Mouse (Mus musculus) ovary, postnatal 36 days (tissue): ENCODE results near the gene Nr1h5.

Experiments
- DNase-seq: peaks from one replicate; pipeline ENCODE4 v3.0.0; 2022; ENCODE audit warnings: low spot score, mixed read lengths

Gene Nr1h5

DNA sequence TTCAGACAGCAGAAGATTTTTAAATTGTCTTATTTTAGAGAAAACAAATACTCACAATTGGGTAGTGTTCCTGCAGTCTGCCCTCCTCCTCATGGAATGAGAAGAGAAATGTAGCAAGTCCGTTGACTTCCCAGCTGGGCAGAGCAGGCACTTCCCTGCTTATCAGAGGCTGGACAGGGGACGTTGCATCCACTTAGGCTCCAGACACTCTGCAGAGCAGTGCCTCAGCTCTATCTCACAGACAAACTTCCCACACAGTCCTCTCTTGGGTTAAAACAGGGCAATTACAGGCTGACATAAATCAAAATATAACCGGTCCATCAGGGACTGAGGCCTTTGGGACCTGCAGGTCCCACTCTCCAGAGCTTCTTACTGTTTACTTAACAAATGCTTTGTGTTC is at the start of gene Nr1h5:
Gene Nr1h5, minus strand, starts transcription at position 101 of the 400 bp plus-strand sequence.
- no peak for DNase-seq

DNA sequence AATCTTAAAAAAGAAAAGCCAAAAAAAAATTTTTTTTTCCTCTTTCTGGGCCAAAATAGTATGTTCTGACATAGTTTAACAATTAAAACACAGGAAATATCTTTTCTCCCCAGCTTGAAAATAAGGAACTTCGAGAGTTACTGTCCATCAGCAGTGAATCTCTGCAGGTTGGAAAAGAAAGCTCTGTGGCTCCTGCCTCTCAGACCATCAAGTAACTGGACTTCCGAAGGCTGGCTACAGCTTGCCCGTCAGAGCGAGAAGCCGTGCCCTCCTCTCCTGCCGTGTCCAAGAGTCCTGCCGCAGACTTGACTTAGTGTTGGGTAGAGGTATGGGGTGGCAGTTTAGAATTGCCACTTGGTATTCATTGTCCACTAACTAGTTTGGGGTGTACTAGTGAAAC is 37.7 kb upstream of the Nr1h5 start:
- DNase-seq, result no peak

DNA sequence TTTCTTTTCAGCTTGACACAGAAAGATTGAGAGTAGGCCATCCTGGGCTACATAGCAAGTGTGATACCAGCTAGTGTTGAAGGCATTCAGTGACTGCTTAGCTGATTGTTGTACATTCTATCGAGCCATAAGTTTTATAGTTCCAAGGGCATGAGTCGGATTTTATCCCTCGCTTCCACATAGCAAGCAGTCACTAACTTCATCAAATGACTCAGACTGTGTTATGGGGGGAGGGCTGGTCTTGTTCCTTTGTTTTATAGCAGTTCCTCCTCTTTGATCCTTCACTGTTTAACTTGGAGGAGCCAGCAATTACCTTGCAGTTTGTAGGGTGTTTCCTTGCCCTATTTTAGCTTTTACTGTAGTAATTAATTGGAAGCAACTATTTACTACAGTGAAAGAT is 33.7 kb upstream of the Nr1h5 start:
- no peak for DNase-seq

DNA sequence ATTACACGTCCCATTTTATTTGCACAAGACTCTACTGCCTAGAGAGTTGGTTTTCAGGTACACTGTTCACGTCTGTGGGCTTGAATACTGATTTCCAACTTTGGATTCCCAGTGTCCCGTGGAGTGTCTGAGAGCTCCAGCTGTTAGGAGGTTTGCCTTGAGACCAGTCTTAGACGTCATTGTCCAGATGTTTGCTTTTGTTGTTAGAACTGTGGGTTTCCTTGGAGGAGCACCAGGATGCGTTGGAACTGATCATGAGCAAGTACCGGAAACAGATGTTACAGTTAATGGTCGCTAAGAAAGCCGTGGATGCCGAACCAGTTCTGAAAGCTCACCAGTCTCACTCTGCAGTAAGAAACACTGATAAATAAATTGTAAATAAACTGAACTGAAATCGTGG is 33.1 kb upstream of the Nr1h5 start:
- DNase-seq, result no peak

DNA sequence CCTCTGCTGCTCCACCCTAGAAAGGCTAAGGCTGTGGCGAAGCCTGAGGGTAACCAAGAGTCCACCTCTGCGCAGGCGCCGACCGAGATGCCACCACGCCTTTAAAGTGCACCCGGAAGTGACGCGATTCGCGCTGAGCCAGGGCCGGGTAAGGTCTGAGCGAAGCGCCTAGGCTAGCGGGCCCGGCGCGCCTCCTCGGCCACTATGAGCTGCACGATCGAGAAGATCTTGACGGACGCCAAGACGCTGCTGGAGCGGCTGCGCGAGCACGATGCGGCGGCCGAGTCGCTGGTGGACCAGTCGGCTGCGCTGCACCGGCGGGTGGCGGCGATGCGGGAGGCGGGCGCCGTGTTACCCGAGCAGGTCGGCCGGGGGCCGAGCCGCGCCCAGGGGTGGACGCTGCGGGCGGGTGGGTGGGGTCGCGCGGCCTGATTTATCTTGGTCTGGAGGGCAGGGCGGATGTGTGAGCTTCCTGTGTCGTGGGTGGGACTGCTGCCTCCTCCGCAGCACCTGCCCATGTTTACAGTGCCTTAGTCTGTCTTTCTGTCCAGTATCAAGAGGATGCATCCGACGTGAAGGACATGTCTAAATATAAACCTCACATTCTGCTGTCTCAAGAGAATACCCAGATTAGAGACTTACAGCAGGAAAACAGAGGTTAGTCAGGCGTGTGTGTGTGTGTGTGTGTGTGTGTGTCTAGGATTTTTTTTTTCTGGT is 31.8 kb upstream of the Nr1h5 start, which contains the start of gene Sike1:
Gene Sike1, plus strand, starts transcription at position 104 of the 717 bp plus-strand sequence.
- peak; percentile 93 for DNase-seq

DNA sequence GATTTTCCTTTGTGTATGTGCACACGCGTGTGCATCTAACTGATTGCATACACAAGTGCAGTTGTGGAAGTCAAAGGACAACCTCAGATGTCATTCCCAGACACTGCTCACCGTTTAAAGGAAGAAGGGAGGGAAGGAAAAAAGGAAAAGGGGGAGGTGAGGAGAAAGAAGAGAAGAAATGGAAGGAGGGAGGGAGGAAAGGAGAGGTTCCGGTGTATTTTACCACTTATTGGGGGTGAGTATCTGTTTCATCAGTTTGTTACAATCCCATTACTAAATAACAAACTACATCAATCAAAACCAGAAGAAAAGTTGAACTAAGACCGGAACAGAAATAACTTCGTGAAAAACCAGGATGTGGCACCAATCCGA is 31.3 kb upstream of the Nr1h5 start:
- no peak for DNase-seq

DNA sequence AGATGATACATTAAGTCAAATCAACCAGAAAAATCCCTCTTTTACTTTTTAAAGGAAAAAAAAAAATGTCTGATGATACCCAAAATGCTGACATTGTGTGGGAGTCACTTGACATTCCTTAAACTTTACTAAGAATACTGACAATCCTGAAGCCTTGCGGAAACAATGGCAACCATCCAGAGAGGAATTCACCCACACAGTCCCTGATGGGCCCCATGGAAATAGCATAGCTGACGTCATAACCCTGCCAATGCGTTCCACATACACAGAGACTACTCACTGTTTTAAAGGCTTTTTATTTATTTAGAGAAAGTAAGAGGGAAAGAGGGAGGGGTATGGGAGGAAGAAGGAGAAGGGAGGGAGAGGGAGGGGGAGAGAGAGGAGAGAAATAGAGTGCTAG is 29.0 kb upstream of the Nr1h5 start:
- DNase-seq, result no peak

DNA sequence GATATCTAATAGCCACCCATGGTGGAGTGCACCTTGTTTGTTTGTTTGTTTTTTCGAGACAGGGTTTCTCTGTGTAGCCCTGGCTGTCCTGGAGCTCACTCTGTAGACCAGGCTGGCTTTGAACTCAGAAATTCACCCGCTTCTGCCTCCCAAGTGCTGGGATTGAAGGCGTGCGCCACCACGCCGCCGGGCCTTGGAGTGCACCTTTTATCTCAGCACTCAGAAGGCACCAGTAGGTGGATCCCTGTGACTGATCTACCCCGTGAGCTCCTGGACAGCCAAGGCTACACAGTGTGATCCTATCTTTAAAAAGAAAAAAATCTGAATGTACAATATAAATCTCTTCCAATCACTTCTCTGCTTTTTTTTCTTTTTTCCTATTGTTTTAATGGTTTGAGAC is 27.1 kb upstream of the Nr1h5 start:
- no peak for DNase-seq

DNA sequence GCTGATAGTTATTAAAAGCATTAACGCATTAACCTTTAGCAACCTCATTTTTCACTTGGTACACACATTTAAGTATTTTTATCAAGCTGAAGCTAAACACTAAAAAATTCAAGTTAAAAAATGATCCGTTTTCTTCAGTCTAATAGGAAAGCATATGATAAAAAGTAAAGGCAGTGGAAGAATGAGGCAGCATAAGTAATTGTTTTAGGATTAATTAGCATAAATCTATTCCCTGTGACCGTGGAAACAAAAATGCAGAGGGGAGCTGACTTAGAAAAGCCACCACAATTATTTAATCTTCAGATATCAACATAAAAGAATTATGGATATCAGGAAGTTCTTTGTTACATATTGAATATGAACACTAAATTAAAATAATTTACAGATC is 16.4 kb upstream of the Nr1h5 start:
- DNase-seq, result no peak

DNA sequence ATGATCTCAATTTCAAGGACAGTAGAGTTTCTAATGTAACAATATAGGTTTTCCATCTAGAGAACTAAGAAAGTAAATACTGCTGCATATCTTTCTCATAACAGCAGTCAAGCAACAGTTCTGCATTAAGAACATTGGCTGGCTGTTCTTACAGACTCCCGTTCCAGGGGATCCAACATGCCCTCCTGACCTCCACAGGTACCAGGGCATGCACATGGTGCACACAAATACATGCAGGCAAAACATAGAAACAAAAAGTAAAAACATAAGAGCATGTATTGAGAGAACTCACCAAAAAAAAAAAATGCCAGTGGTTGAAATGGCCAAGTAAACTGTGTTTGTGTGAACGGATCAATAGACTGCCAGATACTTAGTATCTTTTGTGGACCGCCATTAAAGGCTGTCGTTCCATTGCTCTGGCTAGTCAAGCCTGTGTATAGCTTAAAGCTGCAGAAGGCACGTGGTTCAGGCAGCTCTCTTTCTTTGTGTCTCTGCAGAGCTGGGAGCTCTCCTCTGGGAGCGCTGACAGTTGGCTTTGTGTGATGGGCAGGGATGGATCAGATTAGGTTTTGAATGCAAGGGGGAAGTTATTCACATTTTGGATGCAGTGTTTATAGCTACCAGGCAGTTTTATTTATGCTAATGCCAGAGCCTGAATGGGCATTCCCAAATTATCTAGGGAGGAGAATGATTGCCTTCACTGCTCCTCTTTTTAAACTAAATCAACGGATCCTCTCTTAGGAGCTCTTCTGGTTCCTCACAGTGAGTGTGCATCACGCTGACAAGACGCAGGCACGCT is 15.8 kb upstream of the Nr1h5 start:
- DNase-seq, result no peak

DNA sequence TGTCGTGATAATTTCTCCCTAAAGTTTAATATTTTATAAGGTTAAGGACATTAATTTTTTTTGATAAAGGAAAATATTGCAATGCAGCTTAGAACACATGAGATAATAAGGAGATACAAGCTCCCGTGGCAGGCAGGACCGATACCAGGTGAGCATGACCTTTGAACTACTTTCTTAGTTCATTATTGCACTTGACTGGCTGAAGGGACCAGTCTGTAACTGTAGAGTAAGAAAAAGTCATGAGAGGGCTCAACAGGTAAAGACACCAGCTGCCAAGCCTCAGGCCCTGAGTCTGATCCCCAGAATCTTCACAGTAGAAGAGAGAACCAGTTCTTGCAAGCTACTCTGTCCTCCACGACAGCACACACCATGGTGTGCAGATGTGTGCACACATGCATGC is 13.0 kb upstream of the Nr1h5 start:
- no peak for DNase-seq

DNA sequence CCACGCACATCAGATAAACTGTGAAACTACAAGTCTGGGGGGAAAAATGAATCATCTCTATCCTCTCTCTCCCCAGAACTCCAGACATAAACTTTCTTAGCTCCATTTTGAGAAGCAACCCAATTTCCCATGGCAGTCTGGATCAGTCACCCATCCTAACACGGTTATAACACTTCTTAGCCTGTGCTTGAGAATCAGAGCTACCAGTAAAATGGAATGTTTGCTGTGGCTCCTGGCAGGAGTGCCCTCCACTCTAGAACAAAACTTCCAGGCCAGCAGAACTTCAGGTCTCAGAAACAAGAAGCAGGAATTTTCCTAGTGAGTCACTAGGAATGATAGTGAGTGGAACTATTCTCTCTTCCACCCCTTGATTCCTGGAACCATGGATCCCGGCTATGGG is 6.6 kb upstream of the Nr1h5 start:
- DNase-seq, result no peak

DNA sequence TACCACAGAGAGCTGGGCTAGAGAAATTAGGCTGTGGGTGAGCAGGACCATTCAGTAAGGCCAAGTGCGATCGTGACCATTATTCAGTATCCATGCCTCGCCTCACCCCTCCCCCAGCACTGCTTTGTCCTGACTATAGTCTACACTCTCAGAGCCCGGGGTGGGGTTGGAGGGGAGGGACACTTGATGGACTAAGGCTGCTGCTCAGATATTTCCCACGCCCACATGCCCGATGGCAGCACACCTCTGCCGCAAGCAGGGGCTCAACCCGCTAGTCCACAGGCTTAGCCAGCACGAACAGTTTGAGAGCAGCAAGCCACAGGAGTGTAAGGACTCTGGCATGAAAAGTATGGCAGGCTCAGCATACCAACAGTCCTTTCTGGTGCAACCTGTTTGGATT is 6.1 kb upstream of the Nr1h5 start:
- DNase-seq, result no peak

DNA sequence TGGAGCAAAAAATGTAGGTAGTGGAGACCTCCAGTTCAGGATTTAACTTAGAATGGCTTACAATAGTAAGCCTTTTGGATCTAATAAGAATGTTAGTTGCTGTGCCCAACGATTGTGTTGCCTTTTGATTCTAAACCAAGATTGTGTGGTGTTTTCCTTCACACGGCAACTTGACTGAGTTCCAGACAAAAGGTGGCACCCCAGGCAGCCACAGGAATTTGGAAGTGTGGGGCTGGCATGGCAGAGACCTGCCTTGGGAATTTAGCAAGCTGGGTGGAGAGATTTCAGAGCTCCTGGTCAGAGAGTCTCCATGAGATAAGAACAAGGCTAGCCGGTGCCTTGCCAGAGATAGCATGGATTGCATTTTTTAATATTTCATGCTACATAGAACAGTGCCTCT is 8.3 kb downstream of the Nr1h5 start:
- no peak for DNase-seq

DNA sequence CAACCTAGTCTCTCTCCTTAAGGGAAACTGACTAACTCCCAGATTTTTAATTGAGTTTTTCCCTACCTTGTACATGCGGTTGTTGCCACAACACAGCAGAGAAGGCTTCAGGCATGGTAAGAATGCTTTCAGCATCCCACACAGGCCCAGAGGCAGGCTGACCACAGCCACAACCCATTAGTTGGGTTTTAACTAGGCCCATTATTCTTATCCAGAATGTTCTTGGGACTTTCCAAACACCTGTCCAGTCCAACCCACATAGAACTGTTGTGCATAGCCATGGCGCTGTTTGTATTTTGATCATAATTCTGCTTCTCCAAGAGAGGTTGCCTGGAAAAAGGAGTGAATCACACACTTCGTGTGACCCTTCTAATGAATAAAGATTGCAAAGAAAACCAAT is 8.8 kb downstream of the Nr1h5 start:
- no peak for DNase-seq

DNA sequence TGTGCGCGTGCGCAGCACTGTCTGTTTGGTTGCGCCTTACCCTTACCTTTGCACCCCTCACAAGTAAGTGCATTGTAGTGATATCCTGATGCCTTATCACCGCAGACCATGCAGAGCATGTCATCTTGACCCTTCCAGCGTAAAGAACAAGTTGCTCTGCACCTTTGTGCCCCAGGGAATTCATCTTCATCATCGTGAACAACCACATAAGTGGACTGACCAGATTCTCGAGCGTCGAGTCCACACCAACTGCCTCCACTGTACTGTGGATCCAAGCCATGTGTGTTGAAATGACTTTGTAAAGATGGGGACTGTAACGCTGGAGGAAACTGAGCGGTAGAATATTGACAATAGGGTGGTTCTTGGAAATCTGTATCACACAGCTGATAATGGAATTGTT is 9.5 kb downstream of the Nr1h5 start:
- no peak for DNase-seq

DNA sequence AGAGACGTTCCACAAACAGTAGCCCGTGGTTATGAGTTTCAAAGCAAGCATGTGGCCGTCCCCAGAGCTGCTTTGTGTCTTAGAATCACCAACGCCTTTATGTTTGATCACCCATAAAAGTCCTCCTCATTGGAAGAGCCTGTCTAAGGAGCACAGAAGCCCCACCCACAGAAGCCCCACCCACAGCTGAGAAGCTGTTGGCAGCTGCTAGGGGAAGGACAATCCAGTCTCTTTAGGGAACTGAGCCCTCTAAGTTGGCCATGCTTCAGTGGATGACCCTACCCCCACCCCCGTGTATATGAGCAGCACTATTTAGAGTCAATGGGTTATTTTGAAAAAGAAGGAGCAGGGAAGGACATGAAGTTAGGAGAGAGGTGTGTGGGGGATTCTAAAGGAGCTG is 17.1 kb downstream of the Nr1h5 start:
- no peak for DNase-seq

DNA sequence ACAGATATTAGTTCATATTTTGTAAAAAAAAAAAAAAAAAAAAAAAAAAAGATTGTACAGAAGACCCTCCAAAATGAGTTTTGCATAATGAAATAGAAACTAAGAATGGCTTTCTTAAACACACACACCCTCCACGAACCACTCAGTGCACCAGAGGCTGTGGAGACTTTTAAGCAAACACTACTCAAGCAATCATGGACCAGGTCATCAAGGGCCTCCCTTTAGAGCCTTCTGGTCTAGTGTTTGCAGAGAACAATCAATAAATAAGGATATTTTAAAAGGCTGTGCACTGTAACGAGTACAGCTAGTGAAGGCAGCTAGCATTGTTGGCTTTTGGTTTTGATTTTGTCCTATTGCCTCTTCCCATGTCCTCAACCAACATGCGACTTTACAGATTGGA is 17.6 kb downstream of the Nr1h5 start:
- no peak for DNase-seq

DNA sequence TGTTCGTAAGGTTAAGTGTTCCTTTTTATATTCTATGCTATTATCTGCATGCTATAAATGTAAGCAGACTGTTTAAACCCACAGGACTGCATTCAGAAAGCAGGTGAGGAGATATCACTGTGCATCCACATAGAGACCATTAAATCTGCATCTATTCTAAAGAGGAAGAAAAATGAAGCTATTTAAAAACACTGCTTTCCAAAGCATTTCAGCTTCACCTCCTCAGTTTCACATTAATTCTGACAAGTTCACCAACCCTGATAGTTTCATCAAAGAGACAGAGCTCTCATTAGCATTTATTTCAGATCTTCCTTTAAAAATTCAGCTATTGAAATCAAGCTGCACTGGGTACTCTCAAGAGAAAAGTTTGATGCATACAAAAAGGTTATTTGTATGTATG is 25.8 kb downstream of the Nr1h5 start:
- DNase-seq, result no peak

DNA sequence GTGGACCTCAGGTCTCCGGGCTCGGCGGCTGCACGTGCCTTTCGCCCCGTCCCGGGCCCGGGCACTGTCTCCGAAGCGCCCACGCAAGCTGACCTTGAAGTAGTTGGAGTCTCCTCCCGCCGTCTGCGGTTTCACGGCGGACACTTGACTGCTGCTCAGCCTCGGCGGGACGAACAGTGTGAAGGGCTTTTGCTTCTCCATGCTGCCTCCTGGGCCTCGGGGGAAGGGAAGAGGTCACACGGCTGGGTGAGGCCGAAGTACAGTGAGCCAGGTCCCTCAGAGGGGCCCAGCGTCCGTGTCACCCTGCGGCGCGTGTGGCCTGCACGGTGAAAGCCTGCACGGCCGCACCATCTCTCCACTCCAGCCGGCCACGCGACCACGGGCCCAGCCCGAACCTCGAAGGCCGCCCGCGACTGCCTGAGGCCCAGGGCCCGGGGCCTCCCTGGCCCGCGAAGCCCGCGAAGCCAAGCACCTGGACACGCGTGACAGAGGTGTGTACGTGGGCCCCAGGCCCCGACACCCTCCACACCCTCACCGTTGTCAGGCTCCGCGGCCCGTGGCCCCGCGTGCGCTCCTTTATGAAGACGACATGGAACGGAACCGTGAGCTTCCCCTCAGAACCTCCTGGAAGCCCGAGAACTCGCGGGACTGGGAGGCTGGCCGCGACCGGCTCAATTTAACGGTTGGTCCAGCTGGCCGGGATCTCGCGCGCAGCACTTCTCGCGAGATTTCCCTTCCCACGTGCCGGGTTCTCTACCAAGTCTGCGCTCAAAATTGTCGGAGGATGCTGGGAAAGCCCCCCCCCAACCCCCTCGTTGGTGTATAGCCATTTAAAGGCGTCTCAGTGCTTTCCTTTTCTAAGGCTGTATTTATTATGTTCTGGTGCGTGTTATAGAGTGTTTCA is 28.2 kb downstream of the Nr1h5 start, which contains the start of gene Sycp1:
Gene Sycp1, minus strand, starts transcription at position 650 of the 904 bp plus-strand sequence.
- no peak for DNase-seq

DNA sequence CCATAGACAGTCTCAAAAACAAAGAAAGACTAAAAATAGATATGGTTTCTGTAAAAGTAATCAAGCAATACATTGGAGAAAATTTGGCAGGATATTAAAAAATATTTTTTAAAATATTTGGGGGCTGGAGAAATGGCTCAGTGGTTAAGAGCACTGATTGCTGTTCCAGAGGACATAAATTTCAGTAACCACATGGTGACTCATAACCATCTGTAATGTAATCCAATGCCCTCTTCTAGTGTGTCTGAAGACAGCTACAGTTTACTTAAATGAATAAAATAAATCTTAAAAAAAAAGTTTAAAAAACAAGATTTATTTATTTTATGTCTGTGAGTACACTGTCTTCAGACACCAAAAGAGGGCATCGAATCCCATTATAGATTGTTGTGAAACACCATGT is 64.8 kb downstream of the Nr1h5 start:
- DNase-seq, result no peak
